Mouse (Mus musculus): ENCODE results near the gene Ctrb1. TPM values are rescaled to one million over a fixed set of nuclear protein-coding genes. Genes with fewer than 3 reads are reported as not detected.

The Ctrb1 gene
- total RNA-seq (2022), result not detected

DNA sequence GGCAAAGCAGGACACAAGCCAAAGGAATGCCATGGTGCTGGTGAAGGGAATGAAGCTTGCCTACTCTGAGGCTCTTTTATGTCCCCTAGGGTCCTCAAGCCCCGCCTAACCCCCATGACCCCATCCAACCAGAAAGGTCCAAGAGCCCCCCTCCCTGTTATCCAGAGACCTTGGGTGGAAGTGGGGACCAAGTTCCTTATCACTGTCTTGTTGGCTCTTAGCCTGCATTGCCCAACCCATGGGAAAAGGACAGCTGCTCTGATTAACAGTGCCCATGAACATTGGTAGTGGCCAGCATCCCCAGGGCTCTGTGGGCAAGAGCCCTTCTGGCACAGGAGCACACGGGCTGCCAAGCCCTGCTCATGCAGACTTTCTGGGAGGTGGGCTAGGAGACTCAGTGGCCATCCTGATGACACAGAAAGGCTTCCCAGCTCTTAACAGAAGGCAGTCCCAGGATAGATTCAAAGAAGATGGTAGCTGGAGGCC is at the start of gene Ctrb1:
Gene Ctrb1 (minus strand): TSS at position 51 of the 486 bp plus-strand sequence.
- no peak for DNase-seq

DNA sequence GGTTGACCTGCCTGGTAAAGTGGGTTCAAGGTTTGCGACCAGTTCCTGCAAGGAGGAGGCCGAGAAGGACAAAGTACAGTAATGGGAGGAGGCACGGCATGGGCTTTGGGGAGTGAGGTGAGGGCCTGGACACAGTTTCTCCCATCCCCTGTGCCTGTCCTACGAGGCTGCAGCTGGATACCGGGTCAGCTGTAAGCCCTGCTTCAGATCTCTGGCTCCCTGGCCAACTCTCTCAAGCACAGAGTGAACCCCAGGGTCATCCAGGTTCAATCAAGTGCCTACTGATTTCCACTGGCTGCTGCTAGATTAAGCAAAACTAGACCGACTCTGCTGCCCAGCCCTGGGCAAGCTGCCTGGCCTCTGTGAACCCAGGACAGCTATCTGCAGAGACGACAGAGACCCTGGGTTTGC is 49.5 kb upstream of the Ctrb1 start:
- no peak for DNase-seq

DNA sequence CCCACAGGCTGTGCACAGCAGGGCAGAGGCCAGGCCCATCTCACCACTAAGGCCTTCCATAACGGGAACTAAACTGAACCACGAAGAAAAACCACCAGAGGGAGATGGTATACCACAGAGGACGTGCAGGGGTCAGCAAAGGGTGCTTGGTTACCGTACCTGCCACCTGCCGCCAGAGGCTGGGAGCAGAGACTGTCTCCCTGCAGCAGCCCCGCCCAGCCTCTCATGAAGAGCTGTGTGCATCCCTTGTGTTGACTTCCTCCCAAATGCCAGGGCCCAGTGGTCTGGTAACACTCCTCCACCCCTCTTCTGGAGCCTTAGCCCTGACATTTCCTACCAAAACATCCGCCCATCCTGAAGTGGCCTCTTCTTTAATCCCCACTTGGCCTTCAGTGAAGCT is 48.8 kb upstream of the Ctrb1 start:
- no peak for DNase-seq

DNA sequence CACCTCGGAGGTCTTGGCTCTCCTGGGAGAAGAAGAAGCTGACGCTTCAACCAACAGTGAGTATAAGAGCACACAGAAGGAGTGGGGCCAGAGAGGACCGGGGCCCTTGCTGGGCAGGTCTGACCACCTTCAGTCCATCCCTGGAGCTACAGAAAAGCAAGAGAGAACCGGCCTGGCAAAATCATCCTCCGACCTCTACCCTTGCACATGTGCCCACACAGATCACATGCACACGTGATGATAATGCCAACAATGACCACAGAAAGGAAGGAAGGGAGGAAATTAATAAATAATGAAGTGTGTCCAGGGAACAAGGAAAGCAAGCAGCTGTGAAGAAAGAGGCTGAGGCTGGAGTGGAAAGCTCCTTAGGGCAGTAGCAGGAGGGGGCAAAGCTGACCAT is 48.1 kb upstream of the Ctrb1 start:
- DNase-seq, result no peak

DNA sequence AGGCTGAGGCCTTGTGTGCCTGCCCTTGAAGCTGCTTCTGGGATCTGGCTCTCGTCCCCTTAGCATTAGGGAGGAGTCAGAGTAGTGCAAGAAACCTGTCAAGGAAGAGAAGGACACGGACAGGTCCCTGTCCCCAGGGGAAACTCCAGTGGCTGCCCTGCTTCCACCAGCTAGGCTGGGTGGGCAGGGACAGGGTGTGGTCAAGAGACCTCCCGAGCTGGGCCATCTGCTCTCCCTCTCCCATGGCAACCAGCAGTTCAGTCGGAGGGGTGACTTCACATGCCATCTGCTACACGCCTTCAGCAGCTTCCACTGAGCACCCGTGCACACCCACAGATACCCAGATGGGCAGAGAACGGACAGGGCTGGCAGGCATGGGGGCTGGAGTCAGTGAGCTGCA is 45.5 kb upstream of the Ctrb1 start:
- no peak for DNase-seq

DNA sequence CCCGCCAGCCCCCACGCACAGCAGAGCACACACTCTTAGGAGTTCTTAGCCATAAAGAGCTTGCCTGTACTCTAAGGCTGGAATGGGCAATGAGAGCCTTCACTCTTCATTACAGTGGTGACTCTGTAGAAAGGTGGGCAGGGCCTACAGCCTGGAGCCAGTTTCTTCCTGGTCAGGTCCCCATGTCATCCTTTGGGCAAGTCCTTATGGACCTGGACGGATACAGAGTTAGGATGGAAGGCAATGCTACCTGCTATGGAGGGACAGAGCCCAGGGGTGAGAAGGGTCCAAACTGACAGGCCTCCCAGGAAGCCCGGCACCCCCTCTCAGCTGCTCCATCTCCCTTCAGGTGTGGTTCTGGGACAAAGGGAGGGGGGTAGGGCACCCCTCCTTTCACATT is 45.0 kb upstream of the Ctrb1 start:
- no peak for DNase-seq

DNA sequence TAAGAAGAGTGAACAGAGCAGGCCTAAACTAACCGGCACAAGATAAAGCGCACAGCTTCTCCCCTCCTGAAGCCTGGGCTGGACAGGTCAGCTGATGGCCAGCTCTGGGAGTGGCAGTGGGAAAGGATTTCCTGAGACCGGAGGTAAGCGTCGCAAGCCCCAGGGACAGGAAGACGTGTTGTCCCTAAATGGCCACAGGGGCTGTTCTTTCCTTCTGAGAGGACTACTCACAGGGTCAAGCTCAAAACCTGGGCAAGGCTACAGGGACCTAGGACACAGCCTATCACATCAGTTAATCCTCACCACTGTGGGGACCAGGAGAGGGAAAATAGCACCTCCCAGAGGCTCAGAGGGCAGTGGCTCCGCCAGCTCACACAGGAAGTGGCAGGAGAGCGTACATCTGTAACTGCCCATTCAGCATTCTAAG is 44.5 kb upstream of the Ctrb1 start:
- DNase-seq, result no peak

DNA sequence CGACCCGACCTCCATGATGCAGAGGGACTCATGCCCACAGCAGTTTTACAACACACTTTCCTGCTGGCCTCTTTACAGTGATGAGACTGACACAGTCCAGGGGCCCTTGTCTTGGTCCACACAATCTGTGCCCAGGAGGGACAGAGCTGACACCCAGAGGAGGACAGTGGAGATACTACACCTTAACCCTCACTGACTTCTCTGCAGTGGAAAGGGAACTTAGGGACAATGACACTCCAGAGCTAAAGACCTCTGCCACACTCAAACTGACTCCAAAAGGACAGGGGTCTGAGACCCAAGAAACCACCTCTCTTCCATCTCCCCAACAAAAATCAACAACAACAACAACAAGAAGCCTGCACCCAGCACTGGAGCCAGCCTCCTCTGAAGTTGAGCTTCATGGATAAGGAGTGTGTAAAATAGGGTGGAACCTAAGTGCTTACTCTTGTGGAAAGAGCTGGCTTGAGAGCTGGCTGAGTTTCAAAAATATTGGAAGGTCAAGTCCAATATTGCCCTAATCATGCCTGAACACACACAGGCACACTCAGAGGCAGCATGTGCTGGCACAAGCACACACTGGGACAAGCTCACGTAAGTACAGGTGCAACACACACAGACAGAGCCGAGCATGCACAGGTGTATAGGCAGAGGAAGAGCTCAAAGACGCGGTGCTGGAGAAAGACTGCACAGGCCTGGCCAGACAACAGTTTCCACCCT is 43.6 kb upstream of the Ctrb1 start:
- DNase-seq, result no peak

DNA sequence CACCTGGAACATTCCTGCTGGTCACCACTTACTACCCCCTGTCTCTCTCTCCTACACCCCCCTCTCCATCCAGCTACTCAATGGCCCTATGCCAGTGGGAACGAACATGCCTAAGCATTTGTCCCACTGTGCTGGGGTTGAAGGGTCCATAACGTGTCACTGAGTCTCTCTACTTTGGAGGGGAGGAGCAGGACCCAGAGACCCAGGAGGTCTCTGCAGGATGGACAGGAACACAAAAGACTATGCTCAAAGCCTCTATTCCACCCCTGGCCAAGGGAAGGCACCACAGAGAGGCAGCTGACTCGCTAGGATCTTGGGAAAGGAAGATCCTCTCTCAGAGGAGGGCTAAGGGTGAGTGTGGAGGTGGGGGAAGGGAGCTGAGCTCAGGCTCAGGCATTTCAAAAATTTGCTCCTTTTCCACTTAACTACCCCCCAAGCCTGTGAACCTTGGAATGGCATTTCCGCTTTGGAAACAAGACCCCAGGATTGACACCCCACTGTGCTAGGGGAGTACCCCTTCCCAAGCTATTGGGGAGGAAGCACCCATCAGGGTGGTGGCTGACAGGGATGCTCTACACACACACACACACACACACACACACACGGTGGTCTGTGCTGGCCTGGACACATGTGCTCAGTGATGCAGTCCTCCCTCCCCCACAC is 42.9 kb upstream of the Ctrb1 start:
- DNase-seq, result no peak

DNA sequence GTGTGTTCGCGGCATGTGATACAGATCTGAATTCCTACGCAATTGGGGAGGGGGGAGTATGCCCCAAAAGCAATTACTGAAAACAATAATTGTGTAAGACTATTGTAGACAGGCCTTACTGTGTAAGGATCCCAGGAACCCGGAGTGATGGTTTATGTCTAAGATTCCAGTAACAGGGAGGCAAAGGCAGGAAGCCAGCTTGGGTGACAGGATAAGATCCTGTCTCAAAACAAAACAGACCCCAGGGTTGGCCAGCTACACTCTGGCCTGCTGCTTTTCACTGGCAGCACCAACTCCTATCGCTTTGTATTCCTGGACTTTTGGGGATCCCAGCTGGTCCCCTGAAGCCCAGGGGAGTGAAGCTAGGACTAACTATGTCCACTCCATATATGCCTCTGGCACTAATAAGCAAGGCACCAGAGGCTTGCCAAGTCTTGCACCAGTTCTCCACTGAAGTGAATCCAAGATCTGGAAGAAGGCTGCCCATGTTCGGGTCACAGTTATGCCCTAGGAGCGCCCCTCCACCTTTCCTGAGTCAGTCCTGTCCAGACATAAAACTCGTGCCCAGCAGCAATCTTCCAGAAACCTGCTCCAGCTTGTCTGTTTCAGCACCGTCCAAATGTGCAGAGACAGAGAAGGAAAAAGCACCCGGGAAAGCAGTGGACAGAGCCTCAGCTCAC is 41.7 kb upstream of the Ctrb1 start:
- no peak for DNase-seq

DNA sequence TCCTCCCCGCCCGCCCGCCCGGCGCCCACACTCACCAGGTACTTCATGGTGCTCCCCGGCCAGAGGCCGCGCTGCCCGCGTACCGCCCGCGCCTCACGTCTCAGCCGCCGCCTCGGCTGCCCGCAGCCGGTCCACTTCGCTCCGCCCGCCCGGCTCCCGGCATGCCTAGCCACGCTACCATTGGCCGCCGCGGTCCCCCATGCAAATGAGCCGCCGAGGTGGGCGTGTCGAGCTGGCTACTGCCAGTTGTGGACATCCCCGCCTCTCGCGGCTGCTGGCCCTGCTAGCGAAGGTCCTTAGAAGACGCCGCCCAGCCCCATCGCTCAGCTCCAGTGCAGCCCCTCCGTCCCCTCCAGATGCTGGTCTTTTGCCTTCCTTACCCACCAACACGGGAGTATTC is 41.2 kb upstream of the Ctrb1 start:
- peak; percentile 98 for DNase-seq

DNA sequence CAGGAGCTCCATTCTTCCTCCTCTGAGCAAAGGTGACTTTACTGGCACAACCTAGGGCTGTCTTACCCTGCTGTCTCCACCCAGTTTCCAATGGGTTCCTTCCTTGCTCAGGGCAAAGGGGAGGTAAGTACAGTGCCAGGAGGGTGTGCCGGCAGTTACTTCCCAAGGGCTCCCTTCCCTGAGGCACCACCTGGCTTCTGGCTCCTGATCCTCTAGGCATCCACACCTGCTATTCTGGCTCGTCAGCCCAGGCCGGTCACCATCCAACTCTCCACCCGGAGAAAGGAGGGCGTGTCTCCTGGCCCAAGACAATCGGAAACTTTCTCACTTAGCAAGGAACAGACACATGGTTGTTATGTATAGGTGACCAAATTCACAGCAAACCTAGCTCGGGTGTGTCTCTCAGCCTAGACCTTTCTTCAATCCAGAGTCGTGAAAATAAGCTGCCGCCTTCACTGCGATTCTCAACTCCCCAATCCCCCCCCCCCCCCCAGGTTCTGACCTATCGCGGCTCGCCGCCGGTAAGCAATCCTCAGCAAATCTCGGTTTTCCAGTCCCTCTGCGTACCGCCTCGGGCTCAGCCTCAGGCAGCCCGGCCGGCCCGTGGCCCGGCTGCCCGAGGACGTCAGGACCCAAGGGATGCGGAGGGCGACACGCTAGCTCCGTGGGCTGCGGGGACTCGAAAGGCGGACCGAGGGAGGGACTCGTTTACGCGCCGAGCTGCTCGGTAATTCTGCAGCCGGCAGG is 40.6 kb upstream of the Ctrb1 start:
- no peak for DNase-seq

DNA sequence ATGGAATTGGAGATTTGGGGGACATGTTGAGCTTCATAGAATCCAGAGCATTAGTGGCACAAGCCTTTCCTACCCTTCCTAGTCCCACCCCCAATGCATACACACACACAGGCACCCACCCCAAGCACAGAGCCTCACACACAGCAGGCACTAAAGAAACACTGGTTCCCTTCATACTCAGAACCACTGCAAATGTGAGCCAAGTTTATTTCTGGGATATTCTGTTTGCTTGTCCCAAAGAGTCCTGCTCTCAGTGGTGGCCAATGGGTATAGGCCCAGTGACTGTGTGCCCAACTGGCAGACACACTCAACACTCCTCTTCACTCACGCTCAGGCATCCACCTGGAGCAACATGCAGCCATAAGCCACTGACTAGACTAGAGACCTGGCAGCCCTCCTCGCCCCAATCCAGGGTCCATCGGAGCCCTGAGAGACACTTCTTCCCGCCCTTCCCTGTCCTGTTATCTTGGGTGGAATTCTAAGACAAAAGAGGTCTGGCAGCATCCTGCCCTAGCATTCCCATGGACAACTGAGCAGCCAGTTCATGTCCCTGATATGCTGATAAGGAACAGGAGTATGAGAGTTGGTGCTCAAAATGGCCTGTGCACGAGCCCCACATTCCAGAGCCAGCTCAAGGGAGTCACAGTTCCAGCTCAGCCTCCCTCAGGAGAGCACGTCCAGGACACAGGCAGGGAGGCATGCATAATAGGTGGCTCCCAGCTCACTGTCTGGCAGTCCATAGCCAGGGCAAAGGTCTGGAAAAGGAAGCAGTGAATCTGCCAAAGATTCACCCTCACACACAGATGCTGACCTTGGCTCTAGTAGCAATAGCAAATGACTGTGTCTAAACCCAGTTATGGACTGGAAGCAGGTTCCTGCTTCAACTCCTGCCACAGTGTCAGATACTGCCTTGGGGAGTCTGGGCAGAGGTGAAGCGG is 38.7 kb upstream of the Ctrb1 start:
- peak; percentile 82 for DNase-seq

DNA sequence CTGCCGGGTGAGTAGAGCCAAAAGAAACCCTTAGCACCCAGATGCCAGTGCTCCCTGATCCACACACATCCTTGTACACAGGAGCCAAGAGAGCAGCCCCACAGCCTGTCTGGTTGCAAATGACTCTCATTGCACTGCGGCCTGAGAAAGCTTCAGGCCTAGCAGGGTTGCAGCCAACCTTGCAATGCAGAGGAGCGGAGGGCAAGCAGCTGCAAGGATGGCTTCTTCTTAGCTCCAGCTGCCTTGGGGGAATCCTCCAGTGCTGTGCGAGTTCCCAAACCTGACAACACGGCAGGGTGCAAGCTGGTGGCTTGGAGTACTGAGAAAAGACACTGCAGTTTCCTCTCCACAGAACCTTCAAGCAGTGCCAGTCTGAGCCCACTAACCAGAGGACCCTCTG is 37.7 kb upstream of the Ctrb1 start:
- DNase-seq, result no peak

DNA sequence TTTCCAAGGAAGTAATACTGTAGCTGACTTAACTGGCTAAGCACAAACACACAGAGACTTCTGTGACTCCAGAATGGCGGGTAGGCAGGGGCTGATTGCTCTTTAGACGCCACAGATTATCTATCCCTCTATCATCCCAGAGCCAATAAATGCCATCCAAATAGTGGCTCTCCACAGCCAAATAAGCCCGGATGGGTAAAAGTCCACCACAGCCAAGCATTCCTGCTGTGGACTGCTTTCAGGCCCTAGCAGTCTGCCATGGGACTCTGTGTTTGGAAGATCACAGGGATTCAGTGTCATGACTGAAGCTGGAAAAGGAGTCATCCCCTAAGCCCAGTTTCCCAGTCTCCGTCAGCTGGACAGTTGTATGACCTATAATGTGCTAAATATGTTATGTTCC is 36.7 kb upstream of the Ctrb1 start:
- no peak for DNase-seq

DNA sequence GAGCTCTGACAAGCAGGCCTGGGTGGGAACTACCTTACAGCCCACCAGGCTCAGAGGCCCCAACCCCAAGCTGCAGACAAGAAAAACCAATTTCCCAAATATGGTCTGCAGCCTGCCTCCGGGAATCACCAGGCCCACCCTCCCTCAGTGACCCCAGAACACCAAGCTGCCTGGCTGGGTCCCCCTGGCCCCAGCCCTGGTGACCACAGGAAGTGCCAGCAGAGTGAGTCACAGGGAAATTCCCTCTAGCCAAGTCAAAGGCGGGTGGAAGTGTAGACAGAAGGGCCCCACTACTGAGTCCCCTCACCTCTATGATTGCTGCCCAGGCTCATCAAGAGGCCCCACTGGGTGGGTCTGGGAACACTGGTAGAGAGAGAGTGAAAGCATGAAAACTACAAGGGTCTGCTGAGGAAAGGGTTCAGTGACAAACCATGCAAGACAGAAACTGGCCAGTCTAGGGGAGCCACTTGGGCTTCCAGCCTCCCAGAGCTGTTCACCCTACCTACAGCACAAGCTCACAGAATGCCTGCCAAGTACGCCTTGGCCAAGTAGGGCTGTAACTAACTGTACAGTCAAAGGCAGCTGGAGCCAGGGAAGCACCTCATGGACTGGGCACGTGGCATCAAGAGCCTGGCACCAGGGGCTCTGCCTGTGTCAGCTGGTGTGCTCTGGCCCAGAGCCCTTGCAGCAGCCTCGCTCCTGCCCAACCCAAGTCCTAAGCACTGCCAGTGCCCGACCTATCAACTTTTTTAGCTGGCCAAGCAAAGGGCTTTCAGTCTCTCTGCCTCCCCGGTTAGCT is 35.5 kb upstream of the Ctrb1 start:
- peak; percentile 89 for DNase-seq

DNA sequence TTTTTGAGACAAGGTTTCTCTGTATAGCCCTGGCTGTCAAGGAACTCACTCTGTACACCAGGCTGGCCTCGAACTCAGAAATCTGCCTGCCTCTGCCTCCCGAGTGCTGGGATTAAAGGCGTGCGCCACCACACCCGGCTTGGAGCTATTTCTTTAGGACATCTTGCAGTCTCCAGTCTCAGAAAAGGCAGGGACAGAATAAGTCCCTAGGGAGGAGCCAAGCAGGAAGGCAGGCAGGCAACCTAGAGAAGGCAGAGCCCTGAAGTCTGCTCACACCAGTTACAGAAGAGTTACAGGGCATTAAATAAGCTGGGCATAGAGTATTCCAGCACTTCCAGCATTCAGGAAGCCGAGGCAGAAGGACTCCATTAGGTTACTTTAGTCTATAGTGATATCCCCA is 34.5 kb upstream of the Ctrb1 start:
- DNase-seq, result no peak

DNA sequence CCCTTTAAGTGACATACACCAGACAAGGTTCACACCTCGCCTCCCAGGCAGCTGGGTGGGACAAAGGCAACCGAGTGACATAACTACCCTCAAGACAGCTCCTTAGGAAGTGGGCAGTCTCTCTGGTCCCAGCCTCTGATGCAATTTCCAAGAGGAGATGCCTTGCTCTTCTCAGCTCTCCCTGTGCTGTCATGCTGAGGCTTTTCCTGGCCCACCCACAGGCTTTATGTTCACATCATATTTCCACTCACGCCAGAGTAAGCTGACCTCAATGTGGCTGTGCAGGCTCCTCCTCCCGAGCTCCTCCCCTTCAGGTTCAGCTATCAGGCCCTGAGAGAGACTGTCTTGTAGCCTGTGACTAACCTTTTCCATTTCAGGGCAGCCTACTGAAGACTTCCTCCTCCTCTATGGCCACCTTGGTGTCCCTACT is 29.3 kb upstream of the Ctrb1 start:
- peak; percentile 4 for DNase-seq

DNA sequence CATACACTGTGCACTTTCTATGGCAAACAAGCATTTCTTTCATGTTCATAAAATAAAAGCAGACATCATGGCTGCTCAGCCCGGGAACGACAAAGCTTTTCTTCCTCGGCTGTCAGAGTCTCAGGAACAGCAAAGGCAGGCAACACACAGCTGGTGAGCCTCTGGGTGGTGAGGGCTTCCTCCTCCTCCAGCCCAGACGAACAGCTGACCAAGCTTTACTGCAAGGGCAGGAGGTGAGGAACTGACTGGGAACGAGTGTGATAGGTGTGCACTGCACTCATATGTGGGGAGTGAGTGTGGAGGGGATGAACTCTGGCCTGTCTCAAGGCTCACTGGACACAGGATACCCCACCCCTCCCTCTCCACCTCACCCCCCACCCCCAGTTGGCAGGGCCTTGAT is 28.1 kb upstream of the Ctrb1 start:
- peak; percentile 3 for DNase-seq

DNA sequence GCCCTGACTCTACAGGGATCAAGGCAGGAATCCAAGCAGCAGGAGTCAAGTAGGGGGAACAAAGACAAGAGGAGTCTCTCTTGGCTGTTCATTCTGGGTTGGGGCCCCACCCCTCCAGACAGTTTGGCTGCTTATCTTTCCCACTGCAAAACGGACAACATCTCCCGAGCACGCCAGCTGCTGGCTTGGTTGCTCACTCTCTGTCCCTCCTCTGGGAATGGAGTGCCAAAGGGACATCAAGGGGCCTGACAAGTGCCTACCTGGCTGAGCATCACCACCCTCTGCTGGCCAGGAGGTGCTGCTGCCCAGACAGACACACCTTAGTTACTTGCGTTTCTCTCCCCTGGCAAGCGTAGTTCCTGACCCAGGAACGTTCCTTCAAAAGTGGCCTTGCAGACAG is 27.1 kb upstream of the Ctrb1 start:
- DNase-seq, result peak; percentile 21

DNA sequence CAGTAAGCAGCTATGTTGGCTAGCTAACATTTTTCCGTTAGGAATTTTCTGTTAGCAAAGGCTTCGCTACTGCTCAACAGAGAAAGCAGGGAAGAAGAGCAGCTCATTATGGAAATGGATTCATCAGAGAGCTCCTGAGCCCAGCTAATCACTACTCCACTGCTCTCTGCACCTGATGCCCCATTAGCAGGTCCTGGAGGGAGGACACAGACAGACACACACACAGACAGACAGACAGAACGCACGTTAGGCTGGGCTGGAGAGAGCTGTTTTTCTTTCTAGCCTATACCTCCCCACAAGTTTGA is 26.6 kb upstream of the Ctrb1 start:
- no peak for DNase-seq
